Mouse (Mus musculus) forebrain, embryonic 15.5 days (tissue): Measurements from ENCODE around the gene Ppp1r14c. TPM values are rescaled to one million over a fixed set of nuclear protein-coding genes. Genes with fewer than 3 reads are reported as not detected.
"Not testable (repeated sequence)": the region's sequence is repeated elsewhere in the genome, so short reads cannot be mapped to it uniquely, and the experiment has no call there.

Experiments used
- ATAC-seq: fragments of 200-750 bp; cut with Nextera tagmentation; replicated peaks from 2 replicates; pipeline ENCODE4 v1.8.0; 2017; ENCODE audit warnings: mild to moderate bottlenecking, moderate TSS enrichment, moderate library complexity
- H3K27ac ChIP-seq: fragments of 300-500 bp; sonication (generic); replicated peaks from 2 replicates; pipeline ENCODE4 v1.5.1; 2015; ENCODE audit warnings: mild to moderate bottlenecking, inconsistent platforms
- H3K27me3 ChIP-seq: fragments of 300-500 bp; sonication (generic); 2 replicates; pipeline ENCODE4 v1.6.1; 2015; ENCODE audit warnings: inconsistent platforms
- H3K36me3 ChIP-seq: fragments of 300-500 bp; sonication (generic); 2 replicates; pipeline ENCODE4 v1.6.1; 2015; ENCODE audit warnings: mild to moderate bottlenecking, inconsistent platforms
- H3K4me1 ChIP-seq: fragments of 300-500 bp; sonication (generic); 2 replicates; pipeline ENCODE4 v1.6.1; 2015; ENCODE audit warnings: inconsistent platforms
- H3K4me2 ChIP-seq: fragments of 300-500 bp; sonication (generic); replicated peaks from 2 replicates; pipeline ENCODE4 v1.6.1; 2015; ENCODE audit warnings: mild to moderate bottlenecking, inconsistent platforms
- H3K4me3 ChIP-seq: fragments of 300-500 bp; sonication (generic); 2 replicates; pipeline ENCODE4 v1.5.1; 2015; ENCODE audit warnings: mild to moderate bottlenecking, inconsistent platforms
- H3K9ac ChIP-seq: fragments of 300-500 bp; sonication (generic); replicated peaks from 2 replicates; pipeline ENCODE4 v1.6.1; 2015; ENCODE audit warnings: mild to moderate bottlenecking, inconsistent platforms
- H3K9me3 ChIP-seq: fragments of 300-500 bp; sonication (generic); 2 replicates; pipeline ENCODE4 v1.6.1; 2016; ENCODE audit warnings: inconsistent platforms
- WGBS: fragments of 180-500 bp; shearing (Covaris S2); methylation state at CpG from one replicate; pipeline ENCODE4 v1.1.7; 2015; ENCODE audit warnings: mixed read lengths; 5-methylcytosine and 5-hydroxymethylcytosine counted together
- polyA plus RNA-seq: library from polyadenylated mRNA; unstranded; fragments of >200 nt; fragmentation: Nextera tagmentation; extraction: Ambion mirVana; gene quantifications from 2 replicates; pipeline ENCODE4 v1.2.1, GENCODE M21; 2015

The Ppp1r14c gene
- polyA plus RNA-seq, 1 experiment from 2014 or later, result 64.4 TPM

DNA sequence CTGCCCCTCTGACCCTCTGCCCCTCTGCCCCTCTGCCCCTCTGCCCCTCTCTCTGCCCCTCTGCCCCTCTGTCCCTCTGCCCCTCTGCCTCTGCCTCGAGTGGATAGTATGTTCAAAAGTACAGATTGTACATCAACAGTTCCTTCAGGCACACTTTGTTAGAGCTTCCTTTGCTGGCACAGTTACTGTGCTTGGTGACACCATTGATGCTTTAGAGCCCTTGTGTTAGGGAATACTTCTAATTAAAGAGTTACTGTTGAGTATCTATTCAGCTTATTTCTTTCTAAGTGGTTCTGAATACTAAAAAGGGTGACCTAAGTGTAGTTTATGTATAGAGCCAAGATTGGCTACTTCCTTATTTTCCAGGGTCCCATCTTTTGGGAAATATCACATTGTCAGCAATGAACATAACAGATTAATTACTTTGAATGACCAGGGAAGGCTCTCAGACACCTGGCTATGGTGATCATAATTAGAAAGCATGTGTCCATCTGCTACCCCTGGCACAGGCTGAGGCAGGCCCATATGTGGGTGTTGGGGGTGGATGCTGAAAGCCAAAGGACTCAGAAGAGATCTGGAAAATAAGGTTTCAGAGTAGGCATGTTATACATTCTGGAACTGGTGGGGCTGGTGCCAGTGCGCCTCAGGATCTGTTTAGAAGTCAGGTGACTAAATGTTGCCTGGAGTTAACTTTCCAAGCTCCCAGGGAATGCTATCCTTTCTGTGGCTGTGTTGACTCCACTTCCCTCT is 75.0 kb downstream of the Ppp1r14c start:
- ATAC-seq, result peak; percentile 77

DNA sequence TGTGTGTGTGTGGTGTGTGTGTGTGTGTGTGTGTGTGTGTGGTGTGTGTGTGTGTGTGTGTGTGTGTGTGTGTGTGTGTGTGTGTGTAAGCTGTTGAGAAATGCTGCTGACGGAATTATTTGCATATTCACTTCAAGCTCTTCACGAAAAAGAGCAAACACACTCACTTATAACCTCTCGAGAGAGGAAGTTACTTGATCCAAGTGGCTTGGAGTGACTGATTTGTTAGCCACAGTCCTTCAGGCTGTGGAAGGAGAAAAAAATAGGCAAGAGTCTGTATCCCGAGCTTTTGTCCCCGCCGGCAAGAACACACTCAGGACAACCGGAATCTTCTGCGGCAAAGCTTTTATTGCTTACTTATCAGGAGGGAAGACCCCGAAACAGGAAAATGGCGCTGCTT is 80.9 kb downstream of the Ppp1r14c start:
- not testable (repeated sequence) for H3K9ac ChIP-seq, H3K4me1 ChIP-seq, H3K4me2 ChIP-seq, H3K27ac ChIP-seq, ATAC-seq, H3K36me3 ChIP-seq, H3K27me3 ChIP-seq, H3K9me3 ChIP-seq, H3K4me3 ChIP-seq
- 92% methylated on average over 10 of the region's 10 CpGs for WGBS

More for the DNA sequence above, 75.0 kb downstream of the Ppp1r14c start:
- H3K27me3 ChIP-seq, result no peaks in the 10 kb centered on the region
- WGBS, result 40% methylated on average over 2 of the region's 2 CpGs
- no peak overlapping the region for H3K4me3 ChIP-seq
- no peak overlapping the region for H3K4me2 ChIP-seq
- H3K9ac ChIP-seq, result no peak overlapping the region
- no peak overlapping the region for H3K27ac ChIP-seq
- H3K4me1 ChIP-seq, result no peaks in the 10 kb centered on the region
- no peaks in the 10 kb centered on the region for H3K9me3 ChIP-seq
- no peaks in the 10 kb centered on the region for H3K36me3 ChIP-seq

DNA sequence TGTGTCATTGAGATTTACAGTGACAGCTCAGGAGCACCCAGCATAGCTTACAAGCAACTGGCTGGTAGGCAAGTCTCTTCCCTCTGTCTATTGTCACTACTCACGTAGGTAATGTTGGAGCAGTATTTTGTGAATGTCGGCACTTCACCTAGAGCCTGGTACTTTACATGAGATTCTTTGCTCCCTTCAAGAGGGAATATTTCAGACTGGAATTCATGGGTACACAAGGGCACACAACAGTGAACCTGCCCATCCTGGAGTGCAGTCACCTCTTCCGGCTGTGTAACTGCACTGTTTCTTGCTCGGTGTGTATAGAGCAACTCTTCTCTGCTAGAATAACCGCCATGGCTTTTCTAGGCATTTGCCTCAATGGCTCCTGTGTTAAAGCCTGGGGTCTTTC is 82.8 kb downstream of the Ppp1r14c start:
- Histone ChIP-seq H3K9me3 (no peaks in the 10 kb centered on the region), H3K9ac (no peak overlapping the region), H3K27ac (no peak overlapping the region), H3K27me3 (no peaks in the 10 kb centered on the region), H3K4me2 (no peak overlapping the region), H3K36me3 (no peaks in the 10 kb centered on the region), H3K4me1 (no peaks in the 10 kb centered on the region), H3K4me3 (no peak overlapping the region)
- ATAC-seq, result no peak
- 92% methylated on average over 5 of the region's 5 CpGs for WGBS

DNA sequence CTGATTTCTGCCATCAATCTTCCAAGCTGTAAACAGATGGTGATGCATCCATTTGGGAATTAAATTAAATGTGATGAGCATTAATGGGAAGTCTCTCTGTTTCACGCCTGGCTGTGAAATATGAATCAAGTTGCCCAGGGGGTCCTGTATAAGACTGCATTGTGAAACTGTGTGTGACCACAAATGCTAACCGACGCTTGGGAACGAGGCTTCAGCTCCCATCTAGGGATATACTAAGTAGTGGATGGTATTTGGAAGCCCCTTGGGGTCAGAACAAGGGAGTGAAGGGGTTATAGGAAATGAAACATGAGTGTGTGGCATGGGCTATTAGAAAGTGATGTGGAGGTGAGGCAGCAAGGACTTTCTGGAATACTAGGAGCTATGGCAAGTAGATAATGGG is 86.1 kb downstream of the Ppp1r14c start:
- Histone ChIP-seq H3K27ac (no peak overlapping the region), H3K9me3 (no peaks in the 10 kb centered on the region), H3K4me3 (no peak overlapping the region), H3K4me1 (no peaks in the 10 kb centered on the region), H3K27me3 (no peaks in the 10 kb centered on the region), H3K36me3 (no peaks in the 10 kb centered on the region), H3K9ac (no peak overlapping the region), H3K4me2 (no peak overlapping the region)
- 0 out of 2 replicates have a peak, but pooled peaks have one; percentile 53 for ATAC-seq
- WGBS, result 64% methylated on average over 4 of the region's 4 CpGs

DNA sequence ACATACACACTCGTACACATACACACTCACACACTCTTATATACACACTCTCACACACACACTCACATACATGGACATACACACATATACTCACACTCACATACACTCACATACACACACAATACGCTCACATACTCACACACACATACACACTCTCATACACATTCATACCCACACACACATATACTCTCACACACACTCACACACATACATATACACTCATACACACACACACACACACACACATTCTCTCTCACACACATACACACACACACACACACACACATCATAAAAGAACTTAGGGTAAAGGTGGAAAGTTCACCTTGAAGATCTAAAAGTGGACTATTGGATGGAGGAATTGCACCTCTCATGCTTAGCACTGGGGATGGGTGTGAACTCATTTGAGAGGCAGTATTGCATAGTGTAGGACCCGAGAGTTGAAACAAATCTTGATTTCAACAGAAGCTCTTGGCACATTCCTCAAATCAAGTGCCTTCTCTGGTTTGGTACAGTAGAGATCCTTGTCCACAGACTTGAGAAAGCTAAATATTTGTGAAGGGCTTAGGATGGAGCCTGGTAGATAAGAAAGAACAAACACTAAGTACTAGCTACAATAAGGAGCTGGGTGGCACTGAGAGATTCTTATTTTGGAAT is 87.1 kb downstream of the Ppp1r14c start:
- H3K4me2 ChIP-seq, result no peak overlapping the region
- no peaks in the 10 kb centered on the region for H3K4me1 ChIP-seq
- no peak overlapping the region for H3K27ac ChIP-seq
- H3K4me3 ChIP-seq, result no peak overlapping the region
- WGBS, result 84% methylated on average over 3 of the region's 3 CpGs
- H3K36me3 ChIP-seq, result no peaks in the 10 kb centered on the region
- no peak for ATAC-seq
- H3K9me3 ChIP-seq, result no peaks in the 10 kb centered on the region
- no peak overlapping the region for H3K9ac ChIP-seq
- H3K27me3 ChIP-seq, result no peaks in the 10 kb centered on the region

DNA sequence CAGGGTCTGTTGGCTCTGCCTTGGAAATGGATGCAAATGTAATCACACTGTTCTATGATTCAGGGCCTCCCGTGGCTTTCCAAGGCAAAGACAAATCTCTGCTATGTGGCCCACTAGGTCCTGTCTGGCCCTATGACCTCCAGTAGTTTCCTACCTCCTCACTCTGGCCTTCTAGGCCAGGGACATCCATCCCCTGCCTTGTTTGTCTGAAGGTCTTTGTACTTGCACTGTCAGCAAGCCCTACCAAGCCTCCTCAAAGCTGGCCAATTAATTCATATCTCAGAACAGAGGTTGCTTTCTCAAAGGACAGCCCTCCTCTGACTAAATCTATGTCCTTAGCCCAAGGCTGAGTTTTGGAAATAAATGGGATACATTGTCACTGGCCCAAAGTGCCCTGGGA is 92.8 kb downstream of the Ppp1r14c start:
- no peaks in the 10 kb centered on the region for H3K9me3 ChIP-seq
- no peaks in the 10 kb centered on the region for H3K36me3 ChIP-seq
- no peak overlapping the region for H3K4me2 ChIP-seq
- H3K27ac ChIP-seq, result no peak overlapping the region
- ATAC-seq, result no peak
- no peaks in the 10 kb centered on the region for H3K4me1 ChIP-seq
- no peak overlapping the region for H3K9ac ChIP-seq
- no peaks in the 10 kb centered on the region for H3K27me3 ChIP-seq
- 91% methylated on average over 1 of the region's 1 CpGs for WGBS
- no peak overlapping the region for H3K4me3 ChIP-seq

DNA sequence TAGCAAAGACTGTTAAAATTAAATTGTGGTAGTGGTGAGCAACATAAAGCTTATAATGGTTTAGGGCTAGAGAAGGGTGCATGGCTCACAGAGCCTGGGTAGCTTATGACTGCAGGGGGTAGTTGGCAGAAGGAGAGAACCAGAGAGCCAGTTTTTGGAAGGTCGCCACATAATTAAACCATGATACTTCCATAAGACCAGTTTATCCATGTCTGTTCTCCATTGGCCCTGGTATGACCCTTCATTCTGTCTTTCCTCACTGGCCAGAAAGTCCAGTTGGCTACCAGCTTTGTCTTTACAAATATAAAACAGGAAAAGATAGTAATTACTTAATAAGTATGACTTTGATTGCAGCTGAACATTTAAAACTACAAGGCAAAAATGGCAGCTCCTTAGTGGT is 95.0 kb downstream of the Ppp1r14c start:
- no peak for ATAC-seq
- no peaks in the 10 kb centered on the region for H3K27me3 ChIP-seq
- no peak overlapping the region for H3K4me3 ChIP-seq
- 78% methylated on average over 1 of the region's 1 CpGs for WGBS
- H3K36me3 ChIP-seq, result no peaks in the 10 kb centered on the region
- no peaks in the 10 kb centered on the region for H3K9me3 ChIP-seq
- H3K27ac ChIP-seq, result no peak overlapping the region
- no peak overlapping the region for H3K4me2 ChIP-seq
- no peak overlapping the region for H3K9ac ChIP-seq
- no peaks in the 10 kb centered on the region for H3K4me1 ChIP-seq

DNA sequence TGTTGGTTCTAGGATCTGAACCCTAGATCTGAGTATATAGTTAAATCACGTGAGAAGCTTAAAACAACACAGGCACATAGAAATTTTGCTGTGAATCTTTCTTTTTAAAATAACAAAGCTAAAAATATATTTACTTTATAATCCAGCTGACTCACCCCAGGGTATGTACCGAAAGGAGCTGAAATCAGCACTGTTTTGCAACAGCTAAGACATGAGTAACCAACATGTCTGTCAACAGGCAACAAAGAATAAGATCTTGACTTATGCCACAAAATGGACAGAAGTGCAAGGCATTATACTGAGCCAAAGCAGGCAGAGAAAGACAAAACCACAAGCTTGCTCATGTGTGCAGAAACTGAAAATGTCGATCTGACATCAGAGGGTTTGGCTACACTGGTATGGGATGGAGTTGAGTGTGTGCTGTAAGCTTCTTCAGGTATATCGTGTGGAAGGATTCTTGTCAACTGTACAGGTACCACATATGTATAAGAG is 100.3 kb downstream of the Ppp1r14c start:
- no peak overlapping the region for H3K27ac ChIP-seq
- no peaks in the 10 kb centered on the region for H3K4me1 ChIP-seq
- H3K4me2 ChIP-seq, result no peak overlapping the region
- H3K4me3 ChIP-seq, result no peak overlapping the region
- H3K9ac ChIP-seq, result no peak overlapping the region
- no peaks in the 10 kb centered on the region for H3K27me3 ChIP-seq
- H3K36me3 ChIP-seq, result no peaks in the 10 kb centered on the region
- 90% methylated on average over 4 of the region's 4 CpGs for whole genome bisulfite sequencing
- ATAC-seq, result no peak
- no peaks in the 10 kb centered on the region for H3K9me3 ChIP-seq

DNA sequence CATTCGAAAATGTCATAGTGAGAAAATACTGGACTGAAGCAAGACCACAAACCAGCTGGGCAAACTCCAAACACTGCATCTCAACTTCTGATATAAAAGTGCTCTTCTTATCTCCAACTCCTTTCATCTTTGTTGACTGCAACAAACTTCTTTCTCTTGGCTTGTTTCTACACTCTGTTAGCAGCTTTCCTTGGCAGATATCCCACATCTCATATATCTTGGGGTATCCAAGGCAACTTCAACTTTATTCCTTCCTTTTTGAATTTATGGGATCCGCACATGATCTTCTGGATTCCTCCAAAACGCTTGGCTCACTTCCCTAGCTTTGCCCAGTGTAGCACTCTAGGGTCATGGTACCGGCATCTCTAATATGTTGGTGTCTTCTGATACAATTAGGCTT is 102.7 kb downstream of the Ppp1r14c start:
- Histone ChIP-seq H3K27me3 (no peaks in the 10 kb centered on the region), H3K36me3 (no peaks in the 10 kb centered on the region), H3K4me3 (no peak overlapping the region), H3K9me3 (no peaks in the 10 kb centered on the region), H3K27ac (no peak overlapping the region), H3K9ac (no peak overlapping the region), H3K4me2 (no peak overlapping the region), H3K4me1 (no peaks in the 10 kb centered on the region)
- 85% methylated on average over 4 of the region's 4 CpGs for WGBS
- ATAC-seq, result no peak

DNA sequence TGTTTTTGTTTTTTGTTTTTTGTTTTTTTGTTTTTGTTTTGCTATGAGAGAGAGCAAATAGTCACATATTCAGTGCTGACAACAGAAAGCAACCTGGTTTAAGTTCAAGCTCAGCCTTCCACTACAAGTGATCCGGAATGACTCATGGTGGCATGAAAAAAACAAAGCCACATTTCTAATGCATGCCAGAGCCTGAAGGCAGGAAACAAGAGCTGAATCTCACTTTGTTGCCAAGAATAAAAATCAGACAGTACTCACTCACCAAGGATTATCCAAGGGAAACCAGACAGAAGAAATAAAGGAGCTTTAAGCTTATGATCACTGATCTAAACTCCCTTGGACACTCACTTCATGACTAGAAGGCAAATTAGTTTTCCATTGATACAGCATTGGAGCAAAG is 110.8 kb downstream of the Ppp1r14c start:
- Histone ChIP-seq H3K36me3 (no peaks in the 10 kb centered on the region), H3K27me3 (no peaks in the 10 kb centered on the region), H3K9me3 (no peaks in the 10 kb centered on the region), H3K9ac (no peak overlapping the region), H3K27ac (no peak overlapping the region), H3K4me3 (no peak overlapping the region), H3K4me1 (no peaks in the 10 kb centered on the region), H3K4me2 (no peak overlapping the region)
- ATAC-seq, result no peak
- WGBS, result 79% methylated on average over 1 of the region's 1 CpGs

DNA sequence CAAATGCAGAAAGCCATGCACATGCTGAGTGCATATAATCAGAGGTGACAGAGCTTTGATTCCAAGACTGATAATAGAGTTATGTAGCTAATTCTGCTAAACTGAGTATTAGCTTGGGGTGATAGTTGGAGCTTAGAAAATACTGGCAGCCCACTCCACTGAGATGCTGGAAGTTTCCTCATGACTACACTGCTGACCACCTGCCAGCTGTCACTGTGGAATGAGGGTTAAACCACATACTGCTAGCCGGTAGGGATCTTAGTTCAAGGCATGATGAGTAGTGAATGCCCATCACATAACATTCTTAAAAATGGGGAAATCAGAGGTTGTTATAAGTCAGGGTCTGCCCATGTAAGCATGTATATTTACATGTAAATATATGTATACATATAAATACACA is 113.9 kb downstream of the Ppp1r14c start:
- Histone ChIP-seq H3K27ac (no peak overlapping the region), H3K36me3 (no peaks in the 10 kb centered on the region), H3K4me3 (no peak overlapping the region), H3K27me3 (no peaks in the 10 kb centered on the region), H3K9ac (no peak overlapping the region), H3K4me1 (no peaks in the 10 kb centered on the region), H3K4me2 (no peak overlapping the region), H3K9me3 (no peaks in the 10 kb centered on the region)
- no peak for ATAC-seq
- WGBS, result 90% methylated on average over 1 of the region's 1 CpGs

DNA sequence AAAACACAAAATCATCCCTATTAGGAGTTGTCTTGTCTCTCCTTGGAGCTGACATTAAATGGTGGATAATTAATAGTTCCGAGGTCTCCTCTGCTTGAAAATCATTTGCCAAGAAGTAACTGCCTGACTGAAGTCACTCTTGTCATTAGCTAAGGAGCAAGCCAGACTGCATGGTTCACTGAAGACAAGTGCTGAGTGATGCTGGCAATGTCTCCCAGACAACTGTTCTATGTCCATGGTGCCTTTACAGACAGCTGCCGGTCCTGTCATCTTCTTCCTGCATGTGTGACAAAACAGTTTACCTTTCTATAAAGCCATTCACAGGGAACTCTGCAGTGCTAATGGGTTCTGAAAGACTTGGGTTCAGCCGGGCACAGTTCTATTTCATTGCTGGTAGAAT is 124.2 kb downstream of the Ppp1r14c start:
- no peak overlapping the region for H3K4me3 ChIP-seq
- ATAC-seq, result no peak
- H3K4me1 ChIP-seq, result no peaks in the 10 kb centered on the region
- H3K27ac ChIP-seq, result no peak overlapping the region
- H3K4me2 ChIP-seq, result no peak overlapping the region
- no peaks in the 10 kb centered on the region for H3K27me3 ChIP-seq
- 73% methylated on average over 3 of the region's 3 CpGs for WGBS
- H3K9me3 ChIP-seq, result no peaks in the 10 kb centered on the region
- H3K36me3 ChIP-seq, result no peaks in the 10 kb centered on the region
- no peak overlapping the region for H3K9ac ChIP-seq
